Mouse (Mus musculus): ENCODE results near the gene Gm10300. TPM values are rescaled to one million over a fixed set of nuclear protein-coding genes. Genes with fewer than 3 reads are reported as not detected.

Gene Gm10300
- 0.04 TPM in 1 of 2 replicates, not detected in the other for polyA plus RNA-seq (2012; rRNA removed)

DNA sequence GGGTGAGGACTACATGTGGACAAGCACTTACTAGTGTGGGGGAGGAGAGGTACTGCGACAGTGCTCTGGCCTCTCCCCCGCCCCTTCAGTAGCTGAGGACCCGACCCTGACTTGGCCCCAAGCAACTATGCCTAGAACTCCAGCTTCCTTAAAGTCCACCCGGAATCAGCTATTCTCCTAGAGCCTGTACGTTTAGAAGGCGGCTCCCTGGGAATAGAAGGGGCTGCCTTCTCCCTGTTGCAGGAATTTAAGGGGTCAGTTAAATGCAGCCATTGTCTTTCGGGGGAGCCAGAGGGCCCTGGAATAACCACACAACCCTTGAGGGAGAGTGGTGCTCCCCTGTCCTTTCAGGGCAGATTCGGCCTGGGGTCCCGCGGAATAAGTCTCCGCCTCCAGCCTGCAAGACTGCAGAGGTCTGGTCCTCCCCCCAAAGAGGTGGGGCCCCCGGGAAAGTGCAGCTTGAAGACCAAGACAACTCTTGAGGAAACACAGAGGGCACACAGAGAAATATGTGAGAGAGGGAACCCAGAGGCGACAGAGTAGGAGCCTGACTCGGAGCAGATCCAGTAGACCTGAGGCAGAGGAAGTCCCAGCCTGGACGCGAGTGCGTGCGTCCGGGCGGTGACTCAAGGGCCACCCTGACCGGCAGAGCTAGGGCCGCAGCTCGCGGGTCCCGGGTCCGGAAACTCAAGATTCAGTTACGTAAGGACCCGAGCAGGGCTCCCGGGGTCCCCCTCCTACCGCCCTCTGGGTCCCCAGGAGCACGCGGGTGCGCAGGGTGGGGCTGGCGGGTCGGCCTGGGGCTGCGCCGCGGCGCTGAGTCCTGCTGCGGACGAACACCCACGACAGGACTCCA, at the start of gene Gm10300:
Gm10300 (plus strand) TSS at position 621 of the 856 bp plus-strand sequence.

DNA sequence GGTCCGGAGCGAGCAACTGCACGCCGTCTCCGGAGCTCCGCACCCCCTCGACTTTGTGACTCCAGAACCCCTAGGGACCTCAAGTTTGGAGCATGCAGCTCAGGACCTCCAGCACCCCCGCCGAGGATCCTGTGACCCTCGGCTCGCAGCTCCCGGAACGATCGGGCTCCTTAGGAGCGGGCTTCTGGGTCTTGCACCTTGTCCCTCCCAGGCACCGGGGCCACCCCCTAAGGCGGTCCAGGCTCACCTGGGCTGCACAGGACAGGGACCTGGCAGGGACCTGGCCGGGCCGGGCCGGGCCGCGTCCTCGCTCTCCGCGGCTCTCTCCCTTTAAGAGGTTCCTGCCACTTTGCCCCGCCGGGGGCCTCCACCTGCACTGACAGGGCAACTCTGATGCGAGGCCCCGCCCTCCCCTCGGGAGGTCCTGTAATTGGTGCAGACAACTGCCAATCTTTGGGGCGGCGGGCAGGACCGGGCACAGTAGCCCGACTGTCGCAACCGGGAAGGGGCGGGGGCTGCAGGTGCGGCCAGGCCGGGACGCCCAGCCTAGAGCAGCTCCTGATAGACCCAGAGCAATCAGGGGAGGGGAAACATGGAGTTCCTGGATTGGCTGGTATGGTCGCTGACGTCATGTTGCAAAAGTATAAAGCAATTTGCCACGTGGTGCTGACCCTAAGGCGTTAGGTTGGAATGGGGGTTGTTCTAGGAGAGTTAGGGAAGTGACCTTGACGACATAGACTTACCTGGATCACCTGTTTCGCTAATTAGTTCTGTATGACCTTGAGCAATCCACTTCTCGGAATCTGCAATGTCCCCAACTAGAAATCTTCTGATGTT, 654 bp downstream of the Gm10300 start, which contains the start of gene Epb41:
Epb41 (minus strand) TSS at position 389 of the 837 bp plus-strand sequence.

Other genes with a start within 250 kb of the Gm10300 start
- 38.3 and 40.0 TPM in 2 replicates for gene Ptpru, start 236.4 kb upstream of the Gm10300 start, polyA plus RNA-seq (2012; rRNA removed)
- gene Mecr, start 231.2 kb upstream of the Gm10300 start, polyA plus RNA-seq (2012; rRNA removed), result 32.4 and 34.5 TPM in 2 replicates
- gene Srsf4, start 201.1 kb upstream of the Gm10300 start, polyA plus RNA-seq (2012; rRNA removed), result 131 and 134 TPM in 2 replicates
- 1.3 and 4.2 TPM in 2 replicates for gene Tmem200b, start 152.9 kb upstream of the Gm10300 start, polyA plus RNA-seq (2012; rRNA removed)
- gene Epb41, start 624 bp downstream of the Gm10300 start, polyA plus RNA-seq (2012; rRNA removed), result 104 and 111 TPM in 2 replicates
- 0.20 and 0.41 TPM in 2 replicates for gene Oprd1, start 69.8 kb downstream of the Gm10300 start, polyA plus RNA-seq (2012; rRNA removed)
- gene Ythdf2, start 137.6 kb downstream of the Gm10300 start, polyA plus RNA-seq (2012; rRNA removed), result 33.8 and 40.8 TPM in 2 replicates
- gene Gmeb1, start 186.9 kb downstream of the Gm10300 start, polyA plus RNA-seq (2012; rRNA removed), result 38.4 and 38.6 TPM in 2 replicates
- 28.0 and 31.5 TPM in 2 replicates for gene Taf12, start 199.7 kb downstream of the Gm10300 start, polyA plus RNA-seq (2012; rRNA removed)
- gene Rab42, start 228.7 kb downstream of the Gm10300 start, polyA plus RNA-seq (2012; rRNA removed), result 1.0 and 1.3 TPM in 2 replicates